Mouse (Mus musculus): ENCODE results near the gene C5ar2. TPM values are rescaled to one million over a fixed set of nuclear protein-coding genes. Genes with fewer than 3 reads are reported as not detected.

Gene C5ar2
- total and polyA plus RNA-seq, 2 experiments from 2014 or later: 0.65 to 0.67 TPM

DNA sequence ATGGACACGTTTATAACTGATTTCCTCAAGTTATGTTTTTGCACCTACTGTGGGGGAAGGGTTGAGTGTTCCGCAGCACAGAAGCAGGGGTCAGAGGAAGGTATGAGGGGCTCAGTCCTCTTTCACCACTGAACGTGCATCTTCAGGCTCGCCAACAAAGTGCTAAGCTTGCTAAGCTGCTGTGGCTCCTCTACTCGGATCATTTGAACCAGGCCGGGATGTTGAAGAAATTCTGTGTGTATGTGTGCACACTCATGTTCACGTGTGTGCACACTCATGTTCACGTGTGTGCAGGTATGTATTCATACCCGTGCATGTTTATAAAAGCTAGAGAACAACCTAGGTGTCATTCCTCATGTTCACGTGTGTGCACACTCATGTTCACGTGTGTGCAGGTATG, 21.9 kb upstream of the C5ar2 start:
- DNase-seq (ENCODE audit: low spot score) (no peak), ATAC-seq (ENCODE audit: insufficient read depth, low read depth) (no peak)
- Histone ChIP-seq H3K27ac (ENCODE audit: low read depth) (no peak overlapping the region), H3K4me3 (ENCODE audit: low read depth, low read length) (no peak overlapping the region), H3K27me3 (ENCODE audit: control insufficient read depth, insufficient read depth, low read length) (no peaks in the 10 kb centered on the region), H3K9ac (replicated peaks; ENCODE audit: low read depth, low read length) (no peak overlapping the region), H3K9me3 (replicated peaks; ENCODE audit: control insufficient read depth, low read length) (no peaks in the 10 kb centered on the region), H3K4me2 (ENCODE audit: low read depth, low read length) (no peak overlapping the region), H3K4me1 (ENCODE audit: control insufficient read depth, insufficient read depth) (no peaks in the 10 kb centered on the region), H3K36me3 (replicated peaks; ENCODE audit: control insufficient read depth, insufficient read depth, low read length) (no peaks in the 10 kb centered on the region)
- TF ChIP-seq CTCF (IDR thresholded peaks at IDR 0.05; ENCODE audit: low read depth) (no peak), EP300 (IDR thresholded peaks at IDR 0.05; ENCODE audit: low read depth) (no peak)
- WGBS: 81% methylated on average over 11 of the region's 11 CpGs

DNA sequence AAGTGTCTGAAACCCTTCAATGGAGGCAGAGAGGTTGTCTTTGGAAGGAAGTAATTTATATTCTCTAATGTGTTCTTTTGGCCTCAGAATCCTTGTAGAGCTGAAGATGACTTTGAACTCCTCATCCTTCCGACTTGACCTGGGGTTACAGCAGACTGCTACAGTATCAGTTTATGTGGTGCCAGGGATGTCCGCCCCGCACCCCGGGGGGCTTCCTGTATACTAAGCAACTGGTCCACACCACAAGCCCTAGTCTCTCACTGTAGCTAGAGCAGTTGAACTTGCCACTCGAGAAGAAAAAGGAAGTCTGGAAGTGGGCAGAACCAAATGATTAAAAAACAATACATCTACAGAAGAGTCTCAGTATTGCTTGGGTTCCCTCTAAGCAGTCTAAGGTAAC, 19.9 kb upstream of the C5ar2 start:
- H3K36me3 ChIP-seq (replicated peaks; ENCODE audit: control insufficient read depth, insufficient read depth, low read length): no peaks in the 10 kb centered on the region
- WGBS: 70% methylated on average over 5 of the region's 5 CpGs
- DNase-seq (ENCODE audit: low spot score): no peak

DNA sequence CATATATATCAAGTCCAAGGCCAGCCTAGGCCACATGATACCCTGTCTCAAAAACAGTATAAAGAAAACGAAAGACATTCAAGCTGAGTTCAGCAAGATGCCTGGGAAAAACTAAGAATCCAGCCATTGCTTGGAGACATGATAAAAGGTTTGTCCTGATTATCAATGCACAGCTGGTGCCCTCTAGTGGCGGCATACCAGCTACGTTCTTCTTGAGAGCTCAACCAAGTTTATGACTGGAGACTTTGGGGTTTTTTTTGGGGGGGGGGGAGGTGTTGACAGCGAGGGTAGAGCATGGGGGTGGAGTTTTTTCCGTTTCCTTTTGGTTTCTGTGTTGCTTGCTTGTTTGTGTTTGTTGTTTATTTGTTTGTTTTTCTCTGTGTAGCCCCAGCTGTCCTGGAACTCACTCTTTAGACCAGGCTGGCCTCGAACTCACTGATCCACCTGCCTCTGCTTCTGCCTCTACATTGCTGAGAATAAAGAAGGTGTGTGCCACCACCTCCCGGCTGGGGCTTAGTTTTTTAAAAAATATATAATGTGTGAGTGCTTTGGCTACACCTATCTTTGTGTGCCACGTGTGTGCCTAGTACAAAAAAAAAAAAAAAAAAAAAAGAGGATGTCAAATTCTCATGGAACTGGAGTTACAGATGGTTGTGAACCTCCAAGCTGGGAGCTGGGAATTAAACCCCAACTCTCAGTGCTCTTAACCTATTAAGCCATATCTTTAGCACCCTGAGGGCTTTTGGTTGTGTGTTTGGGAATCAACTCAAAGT, 19.2 kb upstream of the C5ar2 start:
- DNase-seq (ENCODE audit: low spot score): peak; percentile 41
- no peak overlapping the region for H3K27ac ChIP-seq (ENCODE audit: low read depth)
- H3K9me3 ChIP-seq (replicated peaks; ENCODE audit: control insufficient read depth, low read length): no peaks in the 10 kb centered on the region
- 26% methylated on average over 8 of the region's 8 CpGs for WGBS
- no peaks in the 10 kb centered on the region for H3K27me3 ChIP-seq (ENCODE audit: control insufficient read depth, insufficient read depth, low read length)
- no peak overlapping the region for H3K4me3 ChIP-seq (ENCODE audit: low read depth, low read length)
- no peak overlapping the region for H3K4me2 ChIP-seq (ENCODE audit: low read depth, low read length)
- H3K4me1 ChIP-seq (ENCODE audit: control insufficient read depth, insufficient read depth): no peaks in the 10 kb centered on the region
- no peak for TF ChIP-seq EP300 (IDR thresholded peaks at IDR 0.05; ENCODE audit: low read depth)
- TF ChIP-seq CTCF (IDR thresholded peaks at IDR 0.05; ENCODE audit: low read depth): peak; percentile 77
- no peak for ATAC-seq (ENCODE audit: insufficient read depth, low read depth)
- H3K36me3 ChIP-seq (replicated peaks; ENCODE audit: control insufficient read depth, insufficient read depth, low read length): no peaks in the 10 kb centered on the region
- no peak overlapping the region for H3K9ac ChIP-seq (replicated peaks; ENCODE audit: low read depth, low read length)

More for the DNA sequence above, 19.9 kb upstream of the C5ar2 start:
- no peak overlapping the region for H3K4me3 ChIP-seq (ENCODE audit: low read depth, low read length)
- no peak for TF ChIP-seq CTCF (IDR thresholded peaks at IDR 0.05; ENCODE audit: low read depth)
- no peak for TF ChIP-seq EP300 (IDR thresholded peaks at IDR 0.05; ENCODE audit: low read depth)
- no peaks in the 10 kb centered on the region for H3K27me3 ChIP-seq (ENCODE audit: control insufficient read depth, insufficient read depth, low read length)
- ATAC-seq (ENCODE audit: insufficient read depth, low read depth): no peak
- no peak overlapping the region for H3K9ac ChIP-seq (replicated peaks; ENCODE audit: low read depth, low read length)
- H3K9me3 ChIP-seq (replicated peaks; ENCODE audit: control insufficient read depth, low read length): no peaks in the 10 kb centered on the region
- no peak overlapping the region for H3K4me2 ChIP-seq (ENCODE audit: low read depth, low read length)
- H3K4me1 ChIP-seq (ENCODE audit: control insufficient read depth, insufficient read depth): no peaks in the 10 kb centered on the region
- no peak overlapping the region for H3K27ac ChIP-seq (ENCODE audit: low read depth)

DNA sequence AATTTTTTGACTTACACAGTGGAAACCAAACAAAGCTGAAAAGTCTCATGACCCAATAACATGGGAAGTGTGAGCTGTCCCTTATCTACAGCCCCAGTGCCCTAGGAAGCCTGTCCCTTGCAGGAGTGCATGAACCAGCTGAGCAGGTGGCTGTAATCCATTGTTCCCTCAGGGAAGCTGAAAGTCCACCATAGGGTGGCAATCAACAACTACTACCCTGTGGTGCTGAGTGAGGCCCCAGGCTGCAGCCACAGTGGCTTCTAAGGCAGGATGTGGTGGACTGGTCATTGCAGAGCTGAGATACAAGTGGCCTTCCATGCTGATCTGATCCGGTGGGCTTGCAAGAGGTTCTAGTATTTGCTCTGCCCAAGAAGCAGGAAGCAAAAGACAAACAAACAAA, 17.1 kb upstream of the C5ar2 start:
- H3K27me3 ChIP-seq (ENCODE audit: control insufficient read depth, insufficient read depth, low read length): no peaks in the 10 kb centered on the region
- 62% methylated on average over 1 of the region's 1 CpGs for WGBS

DNA sequence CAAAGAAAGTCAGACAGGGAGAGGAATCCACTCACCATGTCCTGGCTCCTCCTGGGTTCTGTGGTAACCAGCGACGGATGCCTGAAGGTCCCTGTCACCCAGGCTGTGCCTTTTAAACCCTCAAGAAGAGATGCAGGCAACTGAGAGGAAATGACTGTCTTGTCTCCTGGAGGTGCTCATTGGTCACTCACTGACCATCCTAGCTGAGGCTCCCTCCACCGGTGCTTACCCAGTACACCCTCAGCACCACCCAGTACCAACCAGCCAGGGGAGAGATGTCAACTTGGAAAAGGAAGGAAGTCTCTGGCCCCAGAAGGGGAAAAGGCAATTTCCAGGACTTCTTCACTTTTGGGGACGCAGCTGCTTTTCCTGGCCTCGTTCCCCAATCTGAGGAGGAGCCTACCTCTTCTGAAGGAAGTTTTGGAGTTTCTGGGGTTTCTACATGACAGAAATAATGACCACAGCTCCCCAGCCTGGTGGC, 15.2 kb upstream of the C5ar2 start, which contains the start of gene C5ar1:
C5ar1 (minus strand) TSS at position 431 of the 481 bp plus-strand sequence.
- Histone ChIP-seq H3K9ac (replicated peaks; ENCODE audit: low read depth, low read length) (no peak within 1 kb of the TSS), H3K36me3 (replicated peaks; ENCODE audit: control insufficient read depth, insufficient read depth, low read length) (no peaks in the 10 kb centered on the region), H3K27me3 (ENCODE audit: control insufficient read depth, insufficient read depth, low read length) (no peaks in the 10 kb centered on the region), H3K4me1 (ENCODE audit: control insufficient read depth, insufficient read depth) (no peaks in the 10 kb centered on the region), H3K4me2 (ENCODE audit: low read depth, low read length) (no peak within 1 kb of the TSS), H3K4me3 (ENCODE audit: low read depth, low read length) (no peak within 1 kb of the TSS), H3K9me3 (replicated peaks; ENCODE audit: control insufficient read depth, low read length) (no peaks in the 10 kb centered on the region), H3K27ac (ENCODE audit: low read depth) (no peak within 1 kb of the TSS)
- DNase-seq (ENCODE audit: low spot score): no peak
- WGBS: 78% methylated on average over 5 of the region's 5 CpGs
- TF ChIP-seq EP300 (IDR thresholded peaks at IDR 0.05; ENCODE audit: low read depth) (no peak), CTCF (IDR thresholded peaks at IDR 0.05; ENCODE audit: low read depth) (no peak)
- no peak for ATAC-seq (ENCODE audit: insufficient read depth, low read depth)

More for the DNA sequence above, 17.1 kb upstream of the C5ar2 start:
- no peak for DNase-seq (ENCODE audit: low spot score)
- Histone ChIP-seq H3K4me1 (ENCODE audit: control insufficient read depth, insufficient read depth) (no peaks in the 10 kb centered on the region), H3K4me2 (ENCODE audit: low read depth, low read length) (no peak overlapping the region), H3K4me3 (ENCODE audit: low read depth, low read length) (no peak overlapping the region), H3K9me3 (replicated peaks; ENCODE audit: control insufficient read depth, low read length) (no peaks in the 10 kb centered on the region), H3K27ac (ENCODE audit: low read depth) (no peak overlapping the region), H3K9ac (replicated peaks; ENCODE audit: low read depth, low read length) (no peak overlapping the region), H3K36me3 (replicated peaks; ENCODE audit: control insufficient read depth, insufficient read depth, low read length) (no peaks in the 10 kb centered on the region)
- ATAC-seq (ENCODE audit: insufficient read depth, low read depth): no peak
- no peak for TF ChIP-seq CTCF (IDR thresholded peaks at IDR 0.05; ENCODE audit: low read depth)
